Mouse (Mus musculus) C2C12 (cell line): ENCODE data around the gene Gm42742.

ENCODE experiments used
- CEBPB ChIP-seq: IDR thresholded peaks from one replicate; pipeline ENCODE4 v1.6.1; 2011; ENCODE audit warnings: low read depth, mild to moderate bottlenecking, control low read depth, moderate library complexity
- CTCF ChIP-seq: IDR thresholded peaks from one replicate; pipeline ENCODE4 v1.5.1; 2011; ENCODE audit not compliant: control insufficient read depth, insufficient read depth, insufficient read length
- FOSL1 ChIP-seq: IDR thresholded peaks from one replicate; pipeline ENCODE4 v1.8.0; 2011; ENCODE audit warnings: mild to moderate bottlenecking, low read length; ENCODE audit not compliant: poor library complexity, insufficient read depth, severe bottlenecking
- MAX ChIP-seq: IDR thresholded peaks from one replicate; pipeline ENCODE4 v1.6.1; 2011; ENCODE audit warnings: mild to moderate bottlenecking, control low read depth
- MYOD1 ChIP-seq: IDR thresholded peaks from one replicate; pipeline ENCODE4 v1.6.1; 2011; ENCODE audit warnings: low read depth; ENCODE audit not compliant: control insufficient read depth, insufficient read length
- MYOG ChIP-seq: IDR thresholded peaks from one replicate; pipeline ENCODE4 v1.6.1; 2011; ENCODE audit not compliant: control insufficient read depth, insufficient read length; ENCODE audit errors: extremely low read depth
- USF1 ChIP-seq: IDR thresholded peaks from one replicate; pipeline ENCODE4 v1.6.1; 2011; ENCODE audit warnings: low read depth, mild to moderate bottlenecking, control low read depth, moderate library complexity

GRCm38 (mm10) chr7:127011051-127011450, 9.8 kb downstream of the Gm42742 start:
- TF ChIP-seq CTCF (no peak), USF1 (no peak), MYOD1 (no peak), MYOG (no peak), MAX (no peak), FOSL1 (no peak), CEBPB (no peak)
